Mouse (Mus musculus) liver, embryonic 13.5 days (tissue): Measurements from ENCODE around the gene Mtcl1. TPM values are rescaled to one million over a fixed set of nuclear protein-coding genes. Genes with fewer than 3 reads are reported as not detected.

ENCODE experiments used
- ATAC-seq: fragments of 200-750 bp; cut with Nextera tagmentation; 2 replicates; pipeline ENCODE4 v1.8.0; 2017; ENCODE audit warnings: low read depth, mild to moderate bottlenecking, moderate number of reproducible peaks, moderate library complexity
- DNase-seq: peaks from one replicate; pipeline ENCODE4 v3.0.0; 2022
- H3K27ac ChIP-seq: fragments of 300-500 bp; sonication (generic); 2 replicates; pipeline ENCODE4 v1.5.1; 2015; ENCODE audit warnings: moderate library complexity, mild to moderate bottlenecking, inconsistent platforms
- H3K27me3 ChIP-seq: fragments of 300-500 bp; sonication (generic); 2 replicates; pipeline ENCODE4 v1.6.1; 2015; ENCODE audit warnings: mild to moderate bottlenecking, inconsistent platforms
- H3K36me3 ChIP-seq: fragments of 300-500 bp; sonication (generic); 2 replicates; pipeline ENCODE4 v1.6.1; 2015; ENCODE audit warnings: mild to moderate bottlenecking, inconsistent platforms
- H3K4me1 ChIP-seq: fragments of 300-500 bp; sonication (generic); replicated peaks from 2 replicates; pipeline ENCODE4 v1.6.1; 2015; ENCODE audit warnings: inconsistent platforms
- H3K4me2 ChIP-seq: fragments of 300-500 bp; sonication (generic); 2 replicates; pipeline ENCODE4 v1.6.1; 2015; ENCODE audit warnings: inconsistent platforms, mild to moderate bottlenecking, moderate library complexity
- H3K4me3 ChIP-seq: fragments of 300-500 bp; sonication (generic); replicated peaks from 2 replicates; pipeline ENCODE4 v1.5.1; 2015; ENCODE audit warnings: mild to moderate bottlenecking, inconsistent platforms
- H3K9ac ChIP-seq: fragments of 300-500 bp; sonication (generic); 2 replicates; pipeline ENCODE4 v1.6.1; 2015; ENCODE audit warnings: mild to moderate bottlenecking, inconsistent platforms
- H3K9me3 ChIP-seq: fragments of 300-500 bp; sonication (generic); replicated peaks from 2 replicates; pipeline ENCODE4 v1.6.1; 2016; ENCODE audit warnings: inconsistent platforms
- WGBS: fragments of 180-500 bp; shearing (Covaris S2); methylation state at CpG from one replicate; pipeline ENCODE4 v1.1.7; 2015; ENCODE audit not compliant: insufficient replicate concordance; 5-methylcytosine and 5-hydroxymethylcytosine counted together
- polyA plus RNA-seq: library from polyadenylated mRNA; unstranded; fragments of >200 nt; fragmentation: Nextera tagmentation; extraction: Ambion mirVana; gene quantifications from 2 replicates; pipeline ENCODE4 v1.2.1, GENCODE M21; 2015

The Mtcl1 gene
- polyA plus RNA-seq, 1 experiment from 2014 or later = 0.12 TPM

- DNase-seq (no peak), ATAC-seq (no peak)
- H3K27me3 ChIP-seq = no peaks in the 10 kb centered on the region
- H3K4me1 ChIP-seq = no peaks in the 10 kb centered on the region
- no peaks in the 10 kb centered on the region for H3K9me3 ChIP-seq
- no peak overlapping the region for H3K4me2 ChIP-seq
- H3K4me3 ChIP-seq = no peak overlapping the region
- WGBS = 64% methylated on average over 3 of the region's 3 CpGs
- H3K27ac ChIP-seq = no peak overlapping the region
- no peak overlapping the region for H3K9ac ChIP-seq
- H3K36me3 ChIP-seq = no peaks in the 10 kb centered on the region
Observed at GRCm38 (mm10) chr17:66318031-66318430, 131.5 kb downstream of the Mtcl1 start.

- H3K4me3 ChIP-seq = no peak overlapping the region
- H3K9me3 ChIP-seq = no peaks in the 10 kb centered on the region
- H3K4me2 ChIP-seq = no peak overlapping the region
- no peak for ATAC-seq
- no peak overlapping the region for H3K9ac ChIP-seq
- H3K27me3 ChIP-seq = no peaks in the 10 kb centered on the region
- 71% methylated on average over 4 of the region's 4 CpGs for WGBS
- no peaks in the 10 kb centered on the region for H3K36me3 ChIP-seq
- no peak for DNase-seq
- H3K27ac ChIP-seq = no peak overlapping the region
- H3K4me1 ChIP-seq = no peaks in the 10 kb centered on the region
Observed at GRCm38 (mm10) chr17:66317576-66317975, 132.0 kb downstream of the Mtcl1 start.

GRCm38 (mm10) chr17:66317156-66317555 is 132.4 kb downstream of the Mtcl1 start:
- H3K9ac ChIP-seq = no peak overlapping the region
- 71% methylated on average over 5 of the region's 5 CpGs for WGBS
- H3K4me3 ChIP-seq = no peak overlapping the region
- DNase-seq (no peak), ATAC-seq (no peak)
- H3K27ac ChIP-seq = no peak overlapping the region
- no peak overlapping the region for H3K4me2 ChIP-seq
- H3K4me1 ChIP-seq = no peaks in the 10 kb centered on the region
- no peaks in the 10 kb centered on the region for H3K9me3 ChIP-seq
- no peaks in the 10 kb centered on the region for H3K27me3 ChIP-seq
- H3K36me3 ChIP-seq = no peaks in the 10 kb centered on the region

- no peak overlapping the region for H3K4me3 ChIP-seq
- H3K27me3 ChIP-seq = no peaks in the 10 kb centered on the region
- no peak overlapping the region for H3K4me2 ChIP-seq
- no peak for ATAC-seq
- no peaks in the 10 kb centered on the region for H3K36me3 ChIP-seq
- WGBS = 16% methylated on average over 10 of the region's 10 CpGs
- H3K9ac ChIP-seq = no peak overlapping the region
- H3K9me3 ChIP-seq = no peaks in the 10 kb centered on the region
- DNase-seq = no peak
- no peaks in the 10 kb centered on the region for H3K4me1 ChIP-seq
- no peak overlapping the region for H3K27ac ChIP-seq
Observed at GRCm38 (mm10) chr17:66315451-66315850, 134.1 kb downstream of the Mtcl1 start.

- no peaks in the 10 kb centered on the region for H3K27me3 ChIP-seq
- no peaks in the 10 kb centered on the region for H3K9me3 ChIP-seq
- H3K27ac ChIP-seq = no peak overlapping the region
- 57% methylated on average over 13 of the region's 13 CpGs for WGBS
- no peak overlapping the region for H3K4me2 ChIP-seq
- H3K9ac ChIP-seq = no peak overlapping the region
- ATAC-seq (no peak), DNase-seq (no peak)
- no peaks in the 10 kb centered on the region for H3K4me1 ChIP-seq
- no peaks in the 10 kb centered on the region for H3K36me3 ChIP-seq
- H3K4me3 ChIP-seq = no peak overlapping the region
Observed at GRCm38 (mm10) chr17:66314566-66315285, 134.8 kb downstream of the Mtcl1 start.

- Histone ChIP-seq H3K9ac (no peak overlapping the region), H3K27me3 (no peaks in the 10 kb centered on the region), H3K4me3 (no peak overlapping the region), H3K27ac (no peak overlapping the region), H3K9me3 (no peaks in the 10 kb centered on the region), H3K4me1 (no peaks in the 10 kb centered on the region), H3K36me3 (no peaks in the 10 kb centered on the region), H3K4me2 (no peak overlapping the region)
- WGBS = 64% methylated on average over 7 of the region's 7 CpGs
- DNase-seq = no peak
- ATAC-seq = no peak
Observed at GRCm38 (mm10) chr17:66301906-66302305, 147.6 kb downstream of the Mtcl1 start.

- H3K27ac ChIP-seq = no peak overlapping the region
- no peaks in the 10 kb centered on the region for H3K9me3 ChIP-seq
- no peak overlapping the region for H3K9ac ChIP-seq
- ATAC-seq = no peak
- no peaks in the 10 kb centered on the region for H3K36me3 ChIP-seq
- no peaks in the 10 kb centered on the region for H3K4me1 ChIP-seq
- H3K27me3 ChIP-seq = no peaks in the 10 kb centered on the region
- no peak overlapping the region for H3K4me3 ChIP-seq
- no peak for DNase-seq
- H3K4me2 ChIP-seq = no peak overlapping the region
- 49% methylated on average over 4 of the region's 4 CpGs for WGBS
Observed at GRCm38 (mm10) chr17:66301267-66301666, 148.3 kb downstream of the Mtcl1 start.

- H3K4me1 ChIP-seq = no peaks in the 10 kb centered on the region
- H3K9me3 ChIP-seq = no peaks in the 10 kb centered on the region
- H3K9ac ChIP-seq = no peak overlapping the region
- H3K27ac ChIP-seq = no peak overlapping the region
- no peaks in the 10 kb centered on the region for H3K36me3 ChIP-seq
- H3K4me3 ChIP-seq = no peak overlapping the region
- DNase-seq (no peak), ATAC-seq (no peak)
- H3K27me3 ChIP-seq = no peaks in the 10 kb centered on the region
- WGBS = 63% methylated on average over 3 of the region's 3 CpGs
- no peak overlapping the region for H3K4me2 ChIP-seq
Observed at GRCm38 (mm10) chr17:66297721-66298120, 151.8 kb downstream of the Mtcl1 start.

- ATAC-seq = no peak
- Histone ChIP-seq H3K4me1 (no peaks in the 10 kb centered on the region), H3K4me3 (no peak overlapping the region), H3K9ac (no peak overlapping the region), H3K9me3 (peaks cover 8% of the 10 kb centered on the region), H3K27ac (no peak overlapping the region), H3K4me2 (no peak overlapping the region), H3K27me3 (no peaks in the 10 kb centered on the region), H3K36me3 (no peaks in the 10 kb centered on the region)
- no peak for DNase-seq
- WGBS = 69% methylated on average over 4 of the region's 4 CpGs
Observed at GRCm38 (mm10) chr17:66293581-66293980, 156.0 kb downstream of the Mtcl1 start.

GRCm38 (mm10) chr17:66289894-66290293 is 159.7 kb downstream of the Mtcl1 start:
- WGBS = 61% methylated on average over 4 of the region's 4 CpGs
- Histone ChIP-seq H3K27me3 (no peaks in the 10 kb centered on the region), H3K9me3 (peaks cover 8% of the 10 kb centered on the region), H3K27ac (no peak overlapping the region), H3K4me3 (no peak overlapping the region), H3K36me3 (no peaks in the 10 kb centered on the region), H3K4me1 (no peaks in the 10 kb centered on the region), H3K9ac (no peak overlapping the region), H3K4me2 (no peak overlapping the region)
- no peak for DNase-seq
- no peak for ATAC-seq
